Mouse (Mus musculus) myocyte (in vitro differentiated cells): ENCODE results near the gene Foxl1. TPM values are rescaled to one million over a fixed set of nuclear protein-coding genes. Genes with fewer than 3 reads are reported as not detected.

Experiments
- H3K27me3 ChIP-seq: one replicate; pipeline ENCODE4 v1.6.1; 2011; ENCODE audit not compliant: control insufficient read depth, insufficient read depth, insufficient read length
- H3K36me3 ChIP-seq: one replicate; pipeline ENCODE4 v1.6.1; 2011; ENCODE audit not compliant: control insufficient read depth, insufficient read depth
- H3K4me2 ChIP-seq: one replicate; pipeline ENCODE4 v1.6.1; 2011; ENCODE audit warnings: low read depth, control low read depth
- H3K4me3 ChIP-seq: one replicate; pipeline ENCODE4 v1.5.1; 2011; ENCODE audit warnings: mild to moderate bottlenecking, control low read depth, moderate library complexity
- H3K79me2 ChIP-seq: one replicate; pipeline ENCODE4 v1.6.1; 2011; ENCODE audit not compliant: control insufficient read depth, insufficient read depth
- H3ac ChIP-seq: one replicate; pipeline ENCODE4 v1.6.1; 2011; ENCODE audit not compliant: control insufficient read depth, insufficient read length
- CEBPB ChIP-seq: IDR thresholded peaks from 2 replicates; pipeline ENCODE4 v1.6.1; 2011; ENCODE audit warnings: mild to moderate bottlenecking, moderate library complexity; ENCODE audit not compliant: poor library complexity, insufficient read depth, severe bottlenecking
- E2F4 ChIP-seq: IDR thresholded peaks from one replicate; pipeline ENCODE4 v1.6.1; 2011; ENCODE audit warnings: mild to moderate bottlenecking, control low read depth, moderate library complexity; ENCODE audit not compliant: insufficient read depth
- MAX ChIP-seq: IDR thresholded peaks from one replicate; pipeline ENCODE4 v1.6.1; 2011; ENCODE audit warnings: low read depth, mild to moderate bottlenecking, control low read depth
- MYOD1 ChIP-seq, 3 experiments: IDR thresholded peaks; one replicate each; pipeline ENCODE4 v1.6.1; 2011; ENCODE audit warnings: control low read depth in 2 of 3, low read depth in 2 of 3, mild to moderate bottlenecking in 2 of 3, moderate library complexity in 1 of 3; ENCODE audit not compliant: insufficient read length in 2 of 3, control insufficient read depth in 1 of 3
- MYOG ChIP-seq, 3 experiments: IDR thresholded peaks; one replicate each; pipeline ENCODE4 v1.6.1; 2011; ENCODE audit warnings: control low read depth in 2 of 3, low read depth in 2 of 3, mild to moderate bottlenecking in 2 of 3; ENCODE audit not compliant: insufficient read length in 2 of 3, control insufficient read depth in 1 of 3, insufficient read depth in 1 of 3
- POLR2A ChIP-seq: IDR thresholded peaks from one replicate; pipeline ENCODE4 v1.6.1; 2011; ENCODE audit warnings: low read depth, mild to moderate bottlenecking, control low read depth, moderate library complexity; ENCODE audit not compliant: insufficient read length
- POLR2AphosphoS2 ChIP-seq: IDR thresholded peaks from one replicate; pipeline ENCODE4 v1.6.1; 2011; ENCODE audit warnings: low read depth, control low read depth; ENCODE audit not compliant: insufficient read length
- REST ChIP-seq: IDR thresholded peaks from one replicate; pipeline ENCODE4 v1.6.1; 2011; ENCODE audit warnings: mild to moderate bottlenecking, control low read depth, moderate library complexity; ENCODE audit not compliant: insufficient read depth, insufficient read length
- SRF ChIP-seq: IDR thresholded peaks from one replicate; pipeline ENCODE4 v1.6.1; 2011; ENCODE audit warnings: low read depth; ENCODE audit not compliant: control insufficient read depth, insufficient read length
- TCF12 ChIP-seq: IDR thresholded peaks from one replicate; pipeline ENCODE4 v1.6.1; 2011; ENCODE audit warnings: mild to moderate bottlenecking, control low read depth; ENCODE audit not compliant: poor library complexity, insufficient read depth, severe bottlenecking
- TCF3 ChIP-seq: IDR thresholded peaks from one replicate; pipeline ENCODE4 v1.6.1; 2011; ENCODE audit warnings: low read depth, control low read depth; ENCODE audit not compliant: insufficient read length
- USF1 ChIP-seq: IDR thresholded peaks from one replicate; pipeline ENCODE4 v1.6.1; 2011; ENCODE audit warnings: low read depth, mild to moderate bottlenecking, control low read depth, moderate library complexity
- polyA plus RNA-seq: library from polyadenylated mRNA; unstranded; fragments of >200 nt; fragmentation: generic; extraction: Trizol; gene quantifications from one replicate; pipeline ENCODE4 v1.2.1, GENCODE M21; 2012; ENCODE audit warnings: missing spikeins

Foxl1 gene
- polyA plus RNA-seq, 1 experiment, result 2.6 TPM

- H3K79me2 ChIP-seq, result no peaks in the 10 kb centered on the region
- no peaks in the 10 kb centered on the region for H3K36me3 ChIP-seq
- H3K4me2 ChIP-seq, result no peak overlapping the region
- no peak overlapping the region for H3K4me3 ChIP-seq
- TF ChIP-seq SRF, result no peak
- TF ChIP-seq E2F4, result no peak
- H3ac ChIP-seq, result no peak overlapping the region
- H3K27me3 ChIP-seq, result no peaks in the 10 kb centered on the region
Observed at GRCm38 (mm10) chr8:121158812-121159211, 31.1 kb downstream of the Foxl1 start.

GRCm38 (mm10) chr8:121161437-121161836 is 33.7 kb downstream of the Foxl1 start:
- Histone ChIP-seq H3K27me3 (no peaks in the 10 kb centered on the region), H3K36me3 (no peaks in the 10 kb centered on the region), H3K4me2 (no peak overlapping the region), H3ac (no peak overlapping the region), H3K79me2 (no peaks in the 10 kb centered on the region), H3K4me3 (no peak overlapping the region)
- TF ChIP-seq E2F4, result no peak
- TF ChIP-seq MYOD1 (IDR thresholded peaks at IDR 0.05; ENCODE audit: control insufficient read depth in 1 of 3, insufficient read length in 2 of 3, low read depth in 2 of 3), result no peak

GRCm38 (mm10) chr8:121162413-121162812 is 34.7 kb downstream of the Foxl1 start:
- H3K79me2 ChIP-seq, result no peaks in the 10 kb centered on the region
- no peaks in the 10 kb centered on the region for H3K27me3 ChIP-seq
- no peak overlapping the region for H3K4me3 ChIP-seq
- H3K4me2 ChIP-seq, result no peak overlapping the region
- no peaks in the 10 kb centered on the region for H3K36me3 ChIP-seq
- TF ChIP-seq MYOD1 (IDR thresholded peaks at IDR 0.05; ENCODE audit: control insufficient read depth in 1 of 3, insufficient read length in 2 of 3, low read depth in 2 of 3) (no peak), MYOG (IDR thresholded peaks at IDR 0.05; ENCODE audit: control insufficient read depth in 1 of 3, insufficient read depth in 1 of 3, insufficient read length in 2 of 3, low read depth in 2 of 3) (no peak), CEBPB (no peak), POLR2AphosphoS2 (no peak), SRF (no peak), USF1 (no peak), POLR2A (no peak), TCF12 (no peak), REST (no peak), MAX (no peak), TCF3 (no peak), E2F4 (no peak)
- H3ac ChIP-seq, result no peak overlapping the region

GRCm38 (mm10) chr8:121162906-121163695 is 35.4 kb downstream of the Foxl1 start:
- no peak overlapping the region for H3K4me2 ChIP-seq
- H3K27me3 ChIP-seq, result no peaks in the 10 kb centered on the region
- no peak overlapping the region for H3ac ChIP-seq
- H3K36me3 ChIP-seq, result no peaks in the 10 kb centered on the region
- no peaks in the 10 kb centered on the region for H3K79me2 ChIP-seq
- no peak for TF ChIP-seq E2F4
- no peak for TF ChIP-seq USF1
- TF ChIP-seq CEBPB, result no peak
- no peak for TF ChIP-seq POLR2AphosphoS2
- TF ChIP-seq MAX, result no peak
- TF ChIP-seq MYOG (IDR thresholded peaks at IDR 0.05; ENCODE audit: control insufficient read depth in 1 of 3, insufficient read depth in 1 of 3, insufficient read length in 2 of 3, low read depth in 2 of 3), result no peak
- no peak for TF ChIP-seq TCF12
- no peak for TF ChIP-seq TCF3
- no peak for TF ChIP-seq SRF
- no peak for TF ChIP-seq REST
- no peak for TF ChIP-seq POLR2A
- no peak for TF ChIP-seq MYOD1 (IDR thresholded peaks at IDR 0.05; ENCODE audit: control insufficient read depth in 1 of 3, insufficient read length in 2 of 3, low read depth in 2 of 3)
- H3K4me3 ChIP-seq, result no peak overlapping the region

GRCm38 (mm10) chr8:121164017-121164469 is 36.3 kb downstream of the Foxl1 start:
- no peaks in the 10 kb centered on the region for H3K36me3 ChIP-seq
- TF ChIP-seq POLR2A, result no peak
- TF ChIP-seq CEBPB, result no peak
- no peak for TF ChIP-seq MAX
- no peak for TF ChIP-seq POLR2AphosphoS2
- TF ChIP-seq SRF, result no peak
- TF ChIP-seq TCF3, result no peak
- no peak for TF ChIP-seq USF1
- TF ChIP-seq MYOG (IDR thresholded peaks at IDR 0.05; ENCODE audit: control insufficient read depth in 1 of 3, insufficient read depth in 1 of 3, insufficient read length in 2 of 3, low read depth in 2 of 3), result no peak
- no peak for TF ChIP-seq REST
- no peak for TF ChIP-seq E2F4
- TF ChIP-seq TCF12, result no peak
- TF ChIP-seq MYOD1 (IDR thresholded peaks at IDR 0.05; ENCODE audit: control insufficient read depth in 1 of 3, insufficient read length in 2 of 3, low read depth in 2 of 3), result no peak

More at GRCm38 (mm10) chr8:121164017-121164469, 36.3 kb downstream of the Foxl1 start:
- Histone ChIP-seq H3K4me2 (no peak overlapping the region), H3ac (no peak overlapping the region), H3K4me3 (no peak overlapping the region), H3K79me2 (no peaks in the 10 kb centered on the region), H3K27me3 (no peaks in the 10 kb centered on the region)
